In the genomic region with DNA sequence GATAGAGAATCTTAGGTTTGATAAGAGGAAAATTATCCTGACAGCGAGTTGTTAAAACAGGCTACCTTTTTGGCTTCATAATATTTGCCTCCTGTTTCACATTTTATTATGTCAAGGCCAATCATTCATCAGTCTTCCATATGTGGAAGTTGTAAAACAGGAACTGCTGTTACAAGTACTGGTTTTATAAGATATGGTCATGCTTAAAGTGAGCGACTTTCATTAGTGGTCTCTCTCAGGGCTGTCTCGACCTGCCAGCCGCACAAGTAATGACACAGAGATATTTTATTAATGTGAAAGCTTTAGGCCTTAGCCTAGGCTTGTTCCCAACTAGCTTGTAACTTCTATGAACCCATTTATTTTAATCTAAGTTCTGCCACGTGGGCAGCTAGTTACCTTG, we compare ENCODE assay signal across 25 mouse cellular contexts.
DNase-seq lines count a peak whose midpoint lies in the region; ATAC-seq lines count a peak whose summit lies in the region.
"Had no signal": no experiment of that assay in that cellular context is flagged by ENCODE, and none has a peak within 500 bp of the region (broad histone marks: within the 10 kb centered on the region; RNA-seq: fewer than 3 reads in every experiment).

No protein-coding gene starts in this region.

- H3K4me2 ChIP-seq in embryonic facial prominence, embryonic 14.5 days (ENCODE audit: low read depth, low read length) = no peak overlapping the region
- H3K4me2 ChIP-seq in limb, embryonic 13.5 days (replicated peaks) = peak overlapping the region; percentile 28; the same call in 1 of the 2 replicates
- H3K4me2 ChIP-seq: embryonic facial prominence, embryonic 12.5 days; forebrain, embryonic 12.5 days; forebrain, embryonic 15.5 days; heart, embryonic 12.5 days; heart, embryonic 15.5 days; hindbrain, embryonic 14.5 days had no signal

- H3K4me3 ChIP-seq in embryonic facial prominence, embryonic 14.5 days (ENCODE audit: low read depth, low read length) = no peak overlapping the region
- H3K4me3 ChIP-seq in embryonic facial prominence, embryonic 10.5 days = no peak overlapping the region
- no peak overlapping the region for H3K4me3 ChIP-seq in limb, embryonic 10.5 days
- no peak overlapping the region for H3K4me3 ChIP-seq in limb, embryonic 13.5 days
- H3K4me3 ChIP-seq: embryonic facial prominence, embryonic 12.5 days; erythroblast, embryonic 14.5 days; forebrain, embryonic 12.5 days; forebrain, embryonic 15.5 days; heart, embryonic 12.5 days; heart, embryonic 15.5 days had no signal

- no peaks in the 10 kb centered on the region for H3K27me3 ChIP-seq in embryonic facial prominence, embryonic 14.5 days (replicated peaks; ENCODE audit: control insufficient read depth, insufficient read depth, low read length)
- no peaks in the 10 kb centered on the region for H3K27me3 ChIP-seq in embryonic facial prominence, embryonic 10.5 days (replicated peaks; ENCODE audit: low read depth, poor library complexity, severe bottlenecking)
- H3K27me3 ChIP-seq in limb, embryonic 10.5 days (ENCODE audit: low read depth, poor library complexity, severe bottlenecking) = no peaks in the 10 kb centered on the region
- H3K27me3 ChIP-seq in limb, embryonic 13.5 days = no peaks in the 10 kb centered on the region
- H3K27me3 ChIP-seq: embryonic facial prominence, embryonic 12.5 days; forebrain, embryonic 12.5 days; forebrain, embryonic 15.5 days; heart, embryonic 12.5 days; heart, embryonic 15.5 days had no signal

- H3K9me3 ChIP-seq in embryonic facial prominence, embryonic 14.5 days (ENCODE audit: control insufficient read depth, low read length) = no peaks in the 10 kb centered on the region
- no peaks in the 10 kb centered on the region for H3K9me3 ChIP-seq in embryonic facial prominence, embryonic 10.5 days
- H3K9me3 ChIP-seq in limb, embryonic 10.5 days (replicated peaks) = no peaks in the 10 kb centered on the region
- no peaks in the 10 kb centered on the region for H3K9me3 ChIP-seq in limb, embryonic 13.5 days
- H3K9me3 ChIP-seq: embryonic facial prominence, embryonic 12.5 days; forebrain, embryonic 12.5 days; forebrain, embryonic 15.5 days; heart, embryonic 12.5 days; heart, embryonic 15.5 days had no signal

- peaks cover 4% of the 10 kb centered on the region; the same call in 1 of the 2 replicates for H3K4me1 ChIP-seq in embryonic facial prominence, embryonic 14.5 days (ENCODE audit: control insufficient read depth, insufficient read depth, low read length)
- peaks cover 7% of the 10 kb centered on the region for H3K4me1 ChIP-seq in embryonic facial prominence, embryonic 10.5 days
- H3K4me1 ChIP-seq in limb, embryonic 10.5 days = peaks cover 25% of the 10 kb centered on the region
- peaks cover 9% of the 10 kb centered on the region for H3K4me1 ChIP-seq in limb, embryonic 13.5 days
- H3K4me1 ChIP-seq: embryonic facial prominence, embryonic 12.5 days; forebrain, embryonic 15.5 days; heart, embryonic 12.5 days; heart, embryonic 15.5 days had no signal

- H3K36me3 ChIP-seq in embryonic facial prominence, embryonic 14.5 days (ENCODE audit: control insufficient read depth, insufficient read depth, low read length) = no peaks in the 10 kb centered on the region
- H3K36me3 ChIP-seq in embryonic facial prominence, embryonic 10.5 days (replicated peaks) = no peaks in the 10 kb centered on the region
- no peaks in the 10 kb centered on the region for H3K36me3 ChIP-seq in limb, embryonic 10.5 days
- H3K36me3 ChIP-seq in limb, embryonic 13.5 days = no peaks in the 10 kb centered on the region
- H3K36me3 ChIP-seq: embryonic facial prominence, embryonic 12.5 days; forebrain, embryonic 12.5 days; forebrain, embryonic 15.5 days; heart, embryonic 12.5 days; heart, embryonic 15.5 days had no signal

- 0 out of 2 replicates have a peak, but pooled peaks have one; percentile 22 for ATAC-seq in embryonic facial prominence, embryonic 14.5 days (ENCODE audit: low read depth)
- ATAC-seq in limb, embryonic 13.5 days (ENCODE audit: low FRiP score, low read depth) = peak; percentile 77
- ATAC-seq: forebrain, embryonic 15.5 days; hindbrain, postnatal 0 days; inflammation-experienced regulatory T-cells, adult 6 months had no signal

- H3K9ac ChIP-seq in embryonic facial prominence, embryonic 14.5 days (ENCODE audit: low read depth, low read length) = no peak overlapping the region
- no peak overlapping the region for H3K9ac ChIP-seq in limb, embryonic 13.5 days
- H3K9ac ChIP-seq: embryonic facial prominence, embryonic 12.5 days; forebrain, embryonic 12.5 days; forebrain, embryonic 15.5 days; heart, embryonic 12.5 days; heart, embryonic 15.5 days; hindbrain, embryonic 14.5 days had no signal

- DNase-seq in embryonic facial prominence, embryonic 14.5 days (ENCODE audit: low spot score) = no peak
- DNase-seq in embryonic facial prominence, embryonic 10.5 days (ENCODE audit: low spot score) = no peak
- no peak for DNase-seq in limb, embryonic 10.5 days (ENCODE audit: low spot score)
- DNase-seq in cerebellum, postnatal 4 days (ENCODE audit: low spot score in 2 of 2) = no peak
- DNase-seq in kidney, postnatal 10 days = no peak
- DNase-seq in c-Kit-positive CD71-positive TER-119-positive erythroid progenitor cells, embryonic 14.5 days (ENCODE audit: low spot score) = no peak
- DNase-seq: adrenal gland, adult 2 months; adrenal gland, postnatal 14 days; cerebellum, adult 18-20 months; cerebellum, adult 9-10 months; cerebellum, postnatal 14 days; gastrocnemius, postnatal 25 days; heart, adult 18-20 months; heart, postnatal 10 days; heart, postnatal 36 days had no signal

- no peak overlapping the region for H3K27ac ChIP-seq in embryonic facial prominence, embryonic 14.5 days (replicated peaks; ENCODE audit: low read depth, low read length)
- no peak overlapping the region for H3K27ac ChIP-seq in embryonic facial prominence, embryonic 10.5 days (replicated peaks)
- H3K27ac ChIP-seq in limb, embryonic 10.5 days = peak overlapping the region; percentile 20; the same call in 1 of the 2 replicates
- H3K27ac ChIP-seq in limb, embryonic 13.5 days = no peak overlapping the region
- H3K27ac ChIP-seq: embryonic facial prominence, embryonic 12.5 days; forebrain, embryonic 12.5 days; forebrain, embryonic 15.5 days; heart, embryonic 15.5 days; hindbrain, embryonic 14.5 days; hindbrain, postnatal 0 days had no signal

- WGBS in embryonic facial prominence, embryonic 14.5 days = 52% methylated on average over 5 of the region's 5 CpGs
- 79% methylated on average over 5 of the region's 5 CpGs for WGBS in embryonic facial prominence, embryonic 10.5 days
- 52% methylated on average over 5 of the region's 5 CpGs for WGBS in limb, embryonic 10.5 days
- 9% methylated on average over 5 of the region's 5 CpGs for WGBS in limb, embryonic 13.5 days
